Mouse (Mus musculus): ENCODE measurements around the gene Elof1.
"Not testable (repeated sequence)": the region's sequence is repeated elsewhere in the genome, so short reads cannot be mapped to it uniquely, and the experiment has no call there.

The Elof1 gene

DNA sequence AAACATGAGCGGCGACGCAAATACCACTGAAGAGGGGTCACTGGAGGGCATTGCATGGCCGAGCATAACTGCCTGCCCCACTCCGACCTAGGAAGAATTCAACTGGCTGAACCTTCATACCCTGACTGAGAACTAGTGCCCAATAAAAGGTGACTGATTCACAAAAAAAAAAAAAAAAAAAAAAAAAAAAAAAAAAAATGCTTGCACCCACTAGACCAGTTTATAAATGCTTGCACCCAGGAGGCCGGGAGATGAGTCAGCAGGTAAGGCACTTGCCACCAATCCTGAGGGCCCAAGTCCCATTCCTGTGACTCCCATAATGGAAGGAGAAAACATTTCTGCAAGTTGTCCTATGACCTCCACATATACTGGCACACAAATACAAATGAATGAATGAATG is 24.2 kb downstream of the Elof1 start:
- no peak for DNase-seq (ENCODE audit: low read depth, low spot score)

DNA sequence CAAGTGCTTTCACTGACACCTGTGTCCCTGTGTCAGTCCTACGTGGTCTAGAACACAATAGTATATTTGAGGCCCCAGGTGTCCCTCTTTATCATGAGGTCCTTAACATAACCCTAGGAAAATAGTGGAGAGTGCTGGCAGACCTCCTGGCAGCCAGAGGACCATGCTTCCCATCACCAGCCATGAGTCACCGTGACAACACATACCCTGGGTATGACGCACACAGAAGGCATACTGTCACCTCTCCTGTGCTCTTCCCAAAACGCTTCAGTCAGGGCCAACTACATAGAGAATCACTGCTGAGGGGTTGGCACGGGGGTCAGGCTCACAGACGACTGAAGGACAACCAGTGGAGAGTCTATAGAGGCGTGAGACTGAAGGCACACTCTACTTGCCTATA is 27.0 kb downstream of the Elof1 start:
- no peak for DNase-seq (ENCODE audit: low read depth, low spot score)

DNA sequence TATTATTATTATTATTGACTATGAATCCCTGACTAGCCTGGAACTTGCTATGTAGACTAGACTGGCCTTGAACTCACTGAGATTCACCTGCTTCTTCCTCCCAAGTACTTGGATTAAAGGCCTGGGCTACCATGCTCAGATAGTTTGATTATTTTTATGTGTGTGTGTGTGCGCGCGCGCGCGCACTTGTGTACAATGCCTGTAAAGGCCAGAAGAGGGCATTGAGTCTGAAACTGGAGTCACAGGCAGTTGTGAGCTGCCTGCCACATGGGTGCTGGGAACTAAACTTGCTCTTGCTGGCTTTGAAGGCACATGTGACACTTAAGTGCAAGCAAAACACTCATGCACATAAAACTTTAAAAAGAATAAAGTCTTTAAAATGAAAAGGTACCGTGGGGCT is 27.7 kb downstream of the Elof1 start:
- DNase-seq (ENCODE audit: low read depth, low spot score), result no peak

DNA sequence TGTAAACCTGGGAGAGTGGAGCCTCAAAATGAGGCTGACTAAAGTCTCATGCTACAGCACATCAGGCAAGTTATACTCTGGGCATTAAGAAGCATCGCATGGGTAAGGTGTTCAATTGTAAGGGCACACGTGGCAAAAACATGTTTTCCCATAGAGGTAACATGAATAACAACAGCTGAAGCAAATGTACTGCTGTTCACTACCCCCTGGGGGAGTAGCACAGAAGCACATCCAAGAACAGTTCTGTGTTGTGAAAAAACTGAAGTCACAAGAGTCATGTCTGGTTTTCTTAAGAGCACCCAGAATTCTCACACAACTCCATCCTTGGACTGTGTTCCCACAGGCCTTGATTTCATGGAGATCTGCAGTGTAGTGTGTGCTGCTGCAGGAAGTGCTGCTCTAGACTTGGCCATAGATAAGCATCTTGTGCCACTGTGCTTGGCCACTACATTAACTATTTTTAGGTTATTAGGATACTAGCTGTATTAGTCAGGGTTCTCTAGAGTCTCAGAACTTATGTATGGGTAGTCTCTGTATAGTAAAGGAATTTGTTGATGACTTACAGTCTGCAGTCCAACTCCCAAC is 29.8 kb downstream of the Elof1 start:
- no peak for DNase-seq (ENCODE audit: low read depth, low spot score)

DNA sequence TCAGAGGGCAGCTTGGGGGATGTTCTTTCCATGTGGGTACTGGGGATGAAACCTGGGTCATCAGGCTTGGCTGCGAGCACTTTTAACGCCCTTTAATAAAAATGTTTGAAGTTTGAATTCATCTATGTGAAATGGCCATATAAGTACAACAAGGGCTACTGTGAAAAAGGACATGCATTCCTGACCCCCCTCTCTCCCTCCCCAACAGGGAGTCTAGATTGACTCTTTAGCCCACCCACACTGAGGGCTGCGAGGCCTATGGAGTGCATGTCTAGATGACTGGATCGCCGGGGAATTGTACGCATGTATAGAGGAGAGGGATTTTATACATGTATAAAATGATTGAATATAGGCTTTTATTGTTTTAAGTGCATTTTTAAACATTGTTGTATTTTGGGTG is 31.0 kb downstream of the Elof1 start:
- DNase-seq (ENCODE audit: low read depth, low spot score), result no peak

DNA sequence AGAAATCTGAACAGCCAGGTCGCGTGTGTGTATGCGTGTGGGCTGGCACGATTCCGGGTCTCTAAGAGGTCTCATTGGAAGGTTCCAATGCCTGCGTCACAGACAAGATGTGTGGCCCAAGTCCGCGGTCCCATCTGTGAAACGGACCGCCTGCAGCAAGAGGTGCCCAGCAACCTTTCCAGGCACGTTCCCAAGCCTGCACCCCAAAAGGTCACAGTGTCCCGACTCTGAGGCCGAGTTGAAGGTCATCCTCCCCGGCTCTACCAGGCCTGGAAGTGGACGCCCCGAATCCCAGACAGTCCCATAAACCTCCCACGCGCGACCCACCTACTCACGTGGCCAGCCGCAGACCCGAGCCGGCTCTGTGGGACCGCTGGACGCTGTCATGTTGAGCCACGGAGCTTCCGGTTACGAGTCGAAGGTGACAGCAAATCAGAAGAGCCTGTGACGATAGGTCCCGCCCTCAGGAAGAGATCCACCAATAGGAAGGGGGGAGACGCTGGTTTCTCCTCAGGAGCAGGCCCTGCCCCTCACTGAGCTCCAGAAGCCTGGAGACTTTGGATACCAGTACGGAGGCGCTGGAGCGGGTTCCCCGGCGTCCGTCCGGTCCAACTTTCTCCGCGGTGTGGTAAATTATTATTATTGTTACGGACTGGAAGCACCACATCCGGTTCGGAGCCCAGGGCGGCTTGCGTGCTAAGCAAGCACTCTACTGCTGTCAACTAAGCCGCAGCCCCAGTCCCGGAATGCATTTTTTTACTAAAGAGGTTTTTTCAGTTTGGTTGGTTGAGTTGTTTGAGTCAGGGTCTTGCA is 31.7 kb downstream of the Elof1 start, which contains the start of gene Ecsit:
Gene Ecsit (minus strand): TSS at position 417 of the 813 bp plus-strand sequence.
- peak; percentile 85 for DNase-seq (ENCODE audit: low read depth, low spot score)

DNA sequence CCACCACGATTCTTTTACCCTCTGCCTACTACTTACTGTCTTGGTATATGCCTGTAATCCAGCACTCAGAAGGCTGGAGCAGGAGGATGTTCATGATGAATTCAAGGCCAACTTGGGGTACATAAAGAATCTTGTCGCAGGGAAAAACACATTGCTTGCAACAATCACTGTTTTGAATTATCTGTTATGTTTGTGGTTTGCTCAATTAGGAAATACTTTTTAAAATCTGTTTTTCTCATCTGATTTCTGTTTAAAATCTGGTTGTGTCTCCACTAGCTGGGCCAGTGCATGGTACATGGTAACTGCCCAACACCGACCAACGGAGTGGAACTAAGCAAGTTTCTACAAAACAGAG is 32.3 kb downstream of the Elof1 start:
- DNase-seq (ENCODE audit: low read depth, low spot score), result no peak

DNA sequence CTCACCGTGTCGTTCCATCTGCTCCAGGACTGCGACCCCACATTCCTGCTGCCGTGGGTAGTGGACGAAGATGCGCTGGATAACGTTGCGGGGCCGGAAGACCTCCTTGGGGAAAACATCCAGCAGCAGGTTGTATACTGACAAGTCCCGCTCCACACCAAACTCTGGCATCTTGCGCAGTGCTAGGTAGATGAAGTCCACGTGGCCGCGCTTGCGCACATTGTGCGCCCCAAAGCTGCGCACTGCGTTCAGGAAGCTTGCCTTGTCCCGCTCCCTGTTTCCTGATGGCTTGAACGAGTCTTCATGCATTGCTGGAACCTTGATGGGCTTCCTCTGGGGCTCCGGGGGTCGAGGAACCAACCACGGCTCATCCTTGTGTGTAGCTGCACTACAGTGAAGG is 40.7 kb downstream of the Elof1 start:
- DNase-seq (ENCODE audit: low read depth, low spot score), result no peak

DNA sequence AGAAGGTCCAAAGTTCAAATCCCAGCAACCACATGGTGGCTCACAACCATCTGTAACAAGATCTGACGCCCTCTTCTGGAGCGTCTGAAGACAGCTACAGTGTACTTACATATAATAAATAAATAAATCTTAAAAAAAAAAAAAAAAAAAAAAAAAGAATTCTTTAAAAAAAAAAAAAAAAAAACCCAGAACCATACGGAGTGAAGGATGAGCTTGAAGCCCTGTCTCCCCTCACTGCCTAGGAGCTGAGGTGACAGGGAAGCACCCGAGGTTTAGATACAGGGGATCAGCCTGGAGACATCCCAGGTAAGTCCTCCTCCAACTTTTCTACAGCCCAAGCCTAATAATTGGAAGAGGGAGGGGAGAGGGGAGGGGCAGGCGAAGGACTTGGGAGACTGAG is 41.2 kb downstream of the Elof1 start:
- not testable (repeated sequence) for DNase-seq (ENCODE audit: low read depth, low spot score)

DNA sequence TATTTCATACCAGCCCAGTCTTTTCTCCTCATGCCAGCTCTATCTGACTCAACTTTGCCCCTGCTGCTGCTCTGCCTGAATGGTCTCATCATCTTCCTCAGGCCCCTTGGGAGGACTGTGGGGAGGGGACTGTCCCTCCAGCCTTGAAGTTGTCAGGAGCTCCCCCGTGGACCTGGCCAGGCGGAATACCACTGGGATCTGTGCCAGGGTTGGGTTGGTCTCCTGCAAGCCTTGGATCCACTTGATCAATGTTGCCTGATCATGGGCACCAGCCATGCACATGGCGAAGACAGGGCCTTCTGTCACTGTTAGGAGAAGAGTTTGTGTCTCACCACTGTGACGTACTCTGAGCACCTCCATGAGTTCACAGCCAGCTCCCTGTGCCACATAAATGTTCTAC is 44.7 kb downstream of the Elof1 start:
- no peak for DNase-seq (ENCODE audit: low read depth, low spot score)

DNA sequence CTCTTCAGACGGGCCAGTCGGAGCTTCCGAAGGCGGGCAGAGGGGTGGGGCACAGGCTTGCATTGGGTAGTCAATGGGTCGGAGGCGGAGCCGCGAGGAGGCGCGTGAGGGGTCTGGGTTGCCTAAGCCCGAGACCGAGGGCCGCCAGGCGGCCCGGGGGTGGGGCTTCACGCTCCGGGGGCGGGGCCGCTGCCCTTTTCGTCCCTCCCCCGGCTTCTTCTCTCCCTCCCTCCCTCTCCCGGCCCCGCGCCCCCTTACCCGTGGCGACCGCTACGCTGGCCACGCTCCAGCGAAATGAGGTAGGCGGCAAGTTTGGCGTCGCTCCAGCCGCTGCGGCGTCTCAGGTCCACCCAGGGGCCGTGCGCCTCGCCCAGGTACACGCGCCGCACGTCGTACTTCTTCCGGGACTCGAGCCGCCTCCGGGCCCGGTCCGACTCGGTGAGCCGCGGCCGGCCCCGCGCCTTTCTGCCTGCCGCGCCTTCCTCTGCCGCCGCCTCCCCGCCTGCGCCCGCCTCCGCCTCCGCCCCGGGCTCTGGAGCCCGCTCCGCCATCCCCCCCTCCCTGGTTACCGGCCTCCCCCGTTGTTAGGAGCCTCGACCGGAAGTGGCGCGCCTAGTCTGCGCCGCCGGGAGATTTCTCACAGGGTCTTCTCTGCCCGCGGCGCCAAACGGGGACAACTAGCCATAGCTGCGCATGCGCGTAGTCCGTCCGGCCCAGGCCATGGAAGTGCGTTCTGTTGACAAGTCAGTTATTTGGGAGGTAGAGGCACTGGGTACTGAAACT is 46.0 kb downstream of the Elof1 start, which contains the start of the genes Gm49318 and Zfp653:
Gene Gm49318 (minus strand): TSS at position 469 of the 783 bp plus-strand sequence.
Gene Zfp653 (minus strand): TSS at position 586 of the 783 bp plus-strand sequence.
- DNase-seq (ENCODE audit: low read depth, low spot score), result peak; percentile 87

DNA sequence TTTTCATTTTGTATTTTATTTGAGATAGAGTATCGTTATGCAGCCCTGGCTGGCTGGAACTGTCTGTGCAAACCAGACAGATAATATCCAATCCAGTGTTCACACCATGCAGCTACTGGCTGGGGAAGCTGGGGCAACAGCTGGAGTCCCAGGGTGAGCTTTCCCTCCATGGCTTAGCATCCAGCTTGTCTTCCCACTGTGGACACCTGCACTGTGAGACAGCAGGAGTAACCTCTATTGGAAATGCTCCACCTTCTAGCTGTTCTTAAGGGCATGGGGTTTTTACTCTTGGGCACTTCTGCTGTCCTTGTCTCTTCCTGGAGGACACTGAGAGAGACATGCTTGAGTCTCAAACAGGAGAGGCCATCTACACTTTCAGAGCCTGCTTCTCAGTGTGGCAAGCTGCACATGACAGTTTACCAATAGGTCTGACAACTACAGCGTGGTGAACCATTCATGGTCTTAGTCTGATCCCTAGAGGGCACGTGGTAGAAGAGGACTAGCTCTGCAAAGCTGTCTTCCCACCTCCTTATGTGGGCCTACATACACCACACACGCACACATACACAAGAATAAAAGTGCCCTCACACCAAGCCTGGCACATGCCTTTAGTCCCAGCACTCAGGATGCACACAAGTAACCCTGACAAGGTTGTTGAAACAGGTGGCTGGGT is 47.0 kb downstream of the Elof1 start:
- DNase-seq (ENCODE audit: low read depth, low spot score), result no peak

DNA sequence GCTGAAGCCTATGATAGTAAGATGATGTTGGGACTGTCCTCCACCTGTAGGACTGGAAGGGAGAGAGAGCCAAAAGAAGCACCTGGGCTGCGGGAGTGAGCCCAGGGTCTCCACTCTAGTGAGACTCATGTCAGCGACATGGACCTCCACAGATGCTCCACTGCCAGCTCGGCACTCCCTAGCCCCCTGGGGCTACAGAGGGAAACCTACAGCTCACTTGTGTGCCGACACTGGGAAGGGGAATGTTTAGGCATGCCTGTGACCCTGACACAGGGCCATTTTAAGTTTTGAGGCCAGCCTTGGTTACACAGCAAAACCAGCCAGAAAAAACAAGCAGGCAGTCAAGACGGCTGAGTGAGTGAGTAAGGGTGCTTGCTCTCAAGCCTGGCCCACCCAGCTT is 49.8 kb downstream of the Elof1 start:
- no peak for DNase-seq (ENCODE audit: low read depth, low spot score)

DNA sequence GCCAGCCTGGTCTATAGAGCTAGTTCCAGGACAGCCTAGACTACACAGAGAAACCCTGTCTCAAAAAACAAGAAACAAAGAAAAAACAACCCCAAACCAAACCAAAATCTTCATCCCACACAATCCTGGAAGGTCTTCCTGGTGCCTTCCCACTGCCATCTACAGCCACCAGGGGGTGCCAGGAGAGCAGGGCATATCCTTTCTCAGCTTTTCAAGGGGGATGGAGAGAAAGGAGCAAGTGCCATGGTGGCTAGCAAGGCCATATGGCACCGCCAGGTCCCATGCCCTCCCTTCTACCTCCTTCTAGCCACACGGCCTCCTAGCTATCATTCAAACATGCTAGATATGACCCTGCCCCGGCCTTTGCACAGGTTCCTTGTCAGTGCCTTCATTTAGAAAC is 50.5 kb downstream of the Elof1 start:
- DNase-seq (ENCODE audit: low read depth, low spot score), result no peak

DNA sequence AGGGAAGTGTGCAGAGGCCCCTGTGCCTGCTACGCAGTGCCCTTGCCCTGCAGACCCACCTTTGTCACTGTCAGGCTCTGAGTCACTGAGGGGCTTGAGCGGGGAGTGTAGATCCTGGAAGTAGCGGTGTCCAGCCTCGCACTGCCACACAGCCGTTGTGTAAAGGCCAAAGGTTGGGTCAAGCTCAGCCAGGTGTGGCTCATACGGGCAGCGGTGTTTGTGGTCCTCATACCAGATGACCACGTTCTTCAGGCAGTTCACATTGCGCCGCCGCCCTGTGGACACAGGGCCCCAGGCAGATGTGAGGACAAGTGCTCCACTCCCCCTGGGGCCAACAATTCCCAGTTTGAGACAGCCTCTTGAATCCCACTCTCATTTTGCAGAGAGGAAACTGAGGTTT is 51.3 kb downstream of the Elof1 start:
- DNase-seq (ENCODE audit: low read depth, low spot score), result no peak

DNA sequence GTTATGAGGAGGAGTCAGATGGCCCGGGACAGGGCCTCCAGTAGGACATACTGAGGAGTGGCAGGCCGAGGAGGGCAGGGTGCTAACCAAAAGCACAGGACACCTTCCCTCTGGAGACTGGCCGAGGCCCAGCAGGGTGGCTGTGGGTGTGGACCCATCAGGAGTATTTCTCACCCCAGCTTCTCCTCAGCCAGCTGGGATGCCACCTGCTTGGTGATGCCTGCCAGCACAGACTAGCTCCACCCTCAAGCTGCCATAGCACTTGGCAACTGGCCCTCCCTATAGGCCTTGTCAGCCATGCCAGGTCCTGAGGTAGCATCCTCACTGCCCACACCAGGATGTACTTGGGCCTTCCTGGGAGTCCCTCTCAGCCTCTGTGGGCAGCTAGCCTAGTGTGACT is 52.6 kb downstream of the Elof1 start:
- DNase-seq (ENCODE audit: low read depth, low spot score), result no peak
